Mouse (Mus musculus) spleen, postnatal 10 days (tissue): ENCODE measurements around the gene L3mbtl2.

Source experiments
- DNase-seq, 2 experiments: peaks; one replicate each; pipeline ENCODE4 v3.0.0; 2021 to 2022; ENCODE audit warnings: low spot score in 2 of 2

L3mbtl2 gene

GRCm38 (mm10) chr15:81708991-81709390, 45.3 kb downstream of the L3mbtl2 start:
- DNase-seq, result no peak

GRCm38 (mm10) chr15:81709686-81710085, 46.0 kb downstream of the L3mbtl2 start:
- no peak for DNase-seq

- DNase-seq, result no peak
Observed at GRCm38 (mm10) chr15:81710801-81711200, 47.1 kb downstream of the L3mbtl2 start.

GRCm38 (mm10) chr15:81713742-81714141, 50.1 kb downstream of the L3mbtl2 start:
- no peak for DNase-seq

GRCm38 (mm10) chr15:81718336-81719138, 54.8 kb downstream of the L3mbtl2 start:
- DNase-seq, result no peak

- no peak for DNase-seq
Observed at GRCm38 (mm10) chr15:81719139-81719531, 55.4 kb downstream of the L3mbtl2 start.

- no peak for DNase-seq
Observed at GRCm38 (mm10) chr15:81722361-81722760, 58.7 kb downstream of the L3mbtl2 start.

GRCm38 (mm10) chr15:81723653-81724052, 60.0 kb downstream of the L3mbtl2 start:
- no peak for DNase-seq

GRCm38 (mm10) chr15:81725965-81726364, 62.3 kb downstream of the L3mbtl2 start:
- no peak for DNase-seq

- DNase-seq, result peak; percentile 60 to 72
Observed at GRCm38 (mm10) chr15:81729241-81729791, 65.6 kb downstream of the L3mbtl2 start.

GRCm38 (mm10) chr15:81729792-81730635, 66.3 kb downstream of the L3mbtl2 start:
- peak; percentile 92 to 97 for DNase-seq

GRCm38 (mm10) chr15:81735075-81735474, 71.4 kb downstream of the L3mbtl2 start:
- no peak for DNase-seq
